Mouse (Mus musculus) forebrain, embryonic 16.5 days (tissue): ENCODE measurements at regions not wholly inside any gene's neighbourhood (a gene's known extent, or its start where the extent isn't known, plus 50 kb on each side); places are given as distances from the start of the nearest gene placed in this dataset.

Experiments used
- ATAC-seq: fragments of 200-750 bp; cut with Nextera tagmentation; 2 replicates; pipeline ENCODE4 v1.8.0; 2017; ENCODE audit warnings: mild to moderate bottlenecking, moderate library complexity
- H3K27ac ChIP-seq: fragments of 300-500 bp; sonication (generic); 2 replicates; pipeline ENCODE4 v1.5.1; 2014; ENCODE audit warnings: low read length, control low read depth
- H3K27me3 ChIP-seq: fragments of 300-500 bp; sonication (generic); replicated peaks from 2 replicates; pipeline ENCODE4 v1.6.1; 2014; ENCODE audit warnings: low read length; ENCODE audit not compliant: control insufficient read depth, insufficient read depth
- H3K36me3 ChIP-seq: fragments of 300-500 bp; sonication (generic); 2 replicates; pipeline ENCODE4 v1.6.1; 2014; ENCODE audit not compliant: control insufficient read depth, insufficient read depth
- H3K4me1 ChIP-seq: fragments of 300-500 bp; sonication (generic); replicated peaks from 2 replicates; pipeline ENCODE4 v1.6.1; 2014; ENCODE audit warnings: low read length; ENCODE audit not compliant: control insufficient read depth, insufficient read depth
- H3K4me2 ChIP-seq: fragments of 300-500 bp; sonication (generic); 2 replicates; pipeline ENCODE4 v1.6.1; 2014; ENCODE audit warnings: mild to moderate bottlenecking, low read length, control low read depth
- H3K4me3 ChIP-seq: fragments of 300-500 bp; sonication (generic); replicated peaks from 2 replicates; pipeline ENCODE4 v1.5.1; 2014; ENCODE audit warnings: mild to moderate bottlenecking, low read length, control low read depth
- H3K9ac ChIP-seq: fragments of 300-500 bp; sonication (generic); replicated peaks from 2 replicates; pipeline ENCODE4 v1.6.1; 2014; ENCODE audit warnings: low read depth, low read length, control low read depth
- H3K9me3 ChIP-seq: fragments of 300-500 bp; sonication (generic); 2 replicates; pipeline ENCODE4 v1.6.1; 2016; ENCODE audit warnings: low read length; ENCODE audit not compliant: control insufficient read depth
- WGBS: fragments of 180-500 bp; shearing (Covaris S2); extraction: QIAGEN DNeasy Blood & Tissue Kit; methylation state at CpG from one replicate; pipeline ENCODE4 v1.1.7; 2014; 5-methylcytosine and 5-hydroxymethylcytosine counted together

- no peak for ATAC-seq
- H3K4me1 ChIP-seq, result no peaks in the 10 kb centered on the region
- WGBS, result 48% methylated on average over 1 of the region's 1 CpGs
Observed at GRCm38 (mm10) chr14:110276192-110276591, 478.8 kb downstream of the Slitrk6 start.

GRCm38 (mm10) chr14:110271270-110271669 is 483.7 kb downstream of the Slitrk6 start:
- WGBS, result 51% methylated on average over 2 of the region's 2 CpGs
- peak; percentile 84 for ATAC-seq

More at GRCm38 (mm10) chr14:110276192-110276591, 478.8 kb downstream of the Slitrk6 start:
- H3K4me3 ChIP-seq, result no peak overlapping the region
- no peak overlapping the region for H3K9ac ChIP-seq
- H3K9me3 ChIP-seq, result no peaks in the 10 kb centered on the region
- no peak overlapping the region for H3K27ac ChIP-seq
- H3K36me3 ChIP-seq, result no peaks in the 10 kb centered on the region
- H3K27me3 ChIP-seq, result no peaks in the 10 kb centered on the region
- no peak overlapping the region for H3K4me2 ChIP-seq

GRCm38 (mm10) chr14:110244466-110244865 is 510.5 kb downstream of the Slitrk6 start:
- no peak for ATAC-seq
- no peak overlapping the region for H3K4me2 ChIP-seq

More at GRCm38 (mm10) chr14:110271270-110271669, 483.7 kb downstream of the Slitrk6 start:
- Histone ChIP-seq H3K27ac (no peak overlapping the region), H3K9ac (no peak overlapping the region), H3K4me1 (no peaks in the 10 kb centered on the region), H3K9me3 (no peaks in the 10 kb centered on the region), H3K27me3 (no peaks in the 10 kb centered on the region), H3K4me2 (no peak overlapping the region), H3K4me3 (no peak overlapping the region), H3K36me3 (no peaks in the 10 kb centered on the region)

GRCm38 (mm10) chr14:110243549-110243948 is 511.4 kb downstream of the Slitrk6 start:
- Histone ChIP-seq H3K4me1 (no peaks in the 10 kb centered on the region), H3K9ac (no peak overlapping the region)
- WGBS, result 92% methylated on average over 2 of the region's 2 CpGs

More at GRCm38 (mm10) chr14:110244466-110244865, 510.5 kb downstream of the Slitrk6 start:
- Histone ChIP-seq H3K36me3 (no peaks in the 10 kb centered on the region), H3K9ac (no peak overlapping the region), H3K9me3 (no peaks in the 10 kb centered on the region), H3K4me3 (no peak overlapping the region), H3K4me1 (no peaks in the 10 kb centered on the region), H3K27me3 (no peaks in the 10 kb centered on the region), H3K27ac (no peak overlapping the region)
- 87% methylated on average over 1 of the region's 1 CpGs for WGBS

GRCm38 (mm10) chr14:110238800-110239199 is 516.1 kb downstream of the Slitrk6 start:
- WGBS, result 81% methylated on average over 2 of the region's 2 CpGs
- no peaks in the 10 kb centered on the region for H3K27me3 ChIP-seq
- ATAC-seq, result no peak

More at GRCm38 (mm10) chr14:110243549-110243948, 511.4 kb downstream of the Slitrk6 start:
- no peaks in the 10 kb centered on the region for H3K27me3 ChIP-seq
- ATAC-seq, result no peak
- no peaks in the 10 kb centered on the region for H3K36me3 ChIP-seq
- no peak overlapping the region for H3K4me3 ChIP-seq
- no peaks in the 10 kb centered on the region for H3K9me3 ChIP-seq
- H3K27ac ChIP-seq, result no peak overlapping the region
- H3K4me2 ChIP-seq, result no peak overlapping the region

GRCm38 (mm10) chr14:110224678-110225446 is 530.1 kb downstream of the Slitrk6 start:
- Histone ChIP-seq H3K27me3 (no peaks in the 10 kb centered on the region), H3K9ac (no peak overlapping the region), H3K36me3 (no peaks in the 10 kb centered on the region), H3K4me1 (no peaks in the 10 kb centered on the region), H3K9me3 (no peaks in the 10 kb centered on the region), H3K4me3 (no peak overlapping the region), H3K4me2 (no peak overlapping the region), H3K27ac (no peak overlapping the region)
- no peak for ATAC-seq
- WGBS, result 73% methylated on average over 6 of the region's 6 CpGs

More at GRCm38 (mm10) chr14:110238800-110239199, 516.1 kb downstream of the Slitrk6 start:
- Histone ChIP-seq H3K9ac (no peak overlapping the region), H3K36me3 (no peaks in the 10 kb centered on the region), H3K4me1 (no peaks in the 10 kb centered on the region), H3K9me3 (no peaks in the 10 kb centered on the region), H3K27ac (no peak overlapping the region), H3K4me3 (no peak overlapping the region), H3K4me2 (no peak overlapping the region)

- no peaks in the 10 kb centered on the region for H3K36me3 ChIP-seq
- no peaks in the 10 kb centered on the region for H3K27me3 ChIP-seq
- H3K9ac ChIP-seq, result no peak overlapping the region
- no peak for ATAC-seq
- no peak overlapping the region for H3K4me2 ChIP-seq
- 57% methylated on average over 2 of the region's 2 CpGs for WGBS
- H3K9me3 ChIP-seq, result no peaks in the 10 kb centered on the region
- no peaks in the 10 kb centered on the region for H3K4me1 ChIP-seq
- no peak overlapping the region for H3K4me3 ChIP-seq
- H3K27ac ChIP-seq, result no peak overlapping the region
Observed at GRCm38 (mm10) chr14:110190987-110191607, 563.9 kb downstream of the Slitrk6 start.

GRCm38 (mm10) chr14:110190471-110190870 is 564.5 kb downstream of the Slitrk6 start:
- no peak for ATAC-seq
- H3K27ac ChIP-seq, result no peak overlapping the region
- no peaks in the 10 kb centered on the region for H3K36me3 ChIP-seq
- H3K27me3 ChIP-seq, result no peaks in the 10 kb centered on the region
- no peak overlapping the region for H3K9ac ChIP-seq
- no peaks in the 10 kb centered on the region for H3K9me3 ChIP-seq
- no peak overlapping the region for H3K4me3 ChIP-seq
- WGBS, result 50% methylated on average over 3 of the region's 3 CpGs
- no peak overlapping the region for H3K4me2 ChIP-seq
- H3K4me1 ChIP-seq, result no peaks in the 10 kb centered on the region

GRCm38 (mm10) chr14:110179166-110179565 is 575.8 kb downstream of the Slitrk6 start:
- Histone ChIP-seq H3K4me3 (no peak overlapping the region), H3K27me3 (no peaks in the 10 kb centered on the region), H3K27ac (no peak overlapping the region), H3K36me3 (no peaks in the 10 kb centered on the region), H3K9me3 (no peaks in the 10 kb centered on the region), H3K9ac (no peak overlapping the region), H3K4me1 (no peaks in the 10 kb centered on the region), H3K4me2 (no peak overlapping the region)
- no peak for ATAC-seq
